Mouse (Mus musculus): ENCODE results near the gene Pinlyp. TPM values are rescaled to one million over a fixed set of nuclear protein-coding genes. Genes with fewer than 3 reads are reported as not detected.

The Pinlyp gene
- polyA plus RNA-seq, 1 experiment from 2014 or later = 62.9 TPM

DNA sequence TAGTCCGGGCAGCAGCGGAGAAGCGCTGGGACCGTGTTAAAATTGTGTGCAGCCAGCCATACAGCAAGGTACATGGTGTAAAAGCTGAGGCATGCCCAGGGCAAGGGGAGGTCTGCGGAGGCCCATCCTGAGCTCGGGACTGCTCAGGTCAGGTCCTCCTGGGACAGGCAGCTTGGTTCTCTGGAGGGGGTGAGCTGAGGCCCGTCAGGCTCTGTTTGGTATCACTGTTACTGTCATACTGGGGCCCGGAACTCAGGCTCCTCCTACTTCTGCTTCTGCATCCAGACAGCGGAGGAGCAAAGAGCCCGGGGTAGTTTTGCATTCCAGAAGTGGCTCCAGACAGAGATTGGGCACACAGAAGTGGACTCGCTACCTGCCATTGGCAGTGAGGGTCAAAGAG is 19.7 kb upstream of the Pinlyp start:
- H3K36me3 ChIP-seq (ENCODE audit: control insufficient read depth, insufficient read depth, low read length) = peaks cover 3% of the 10 kb centered on the region

DNA sequence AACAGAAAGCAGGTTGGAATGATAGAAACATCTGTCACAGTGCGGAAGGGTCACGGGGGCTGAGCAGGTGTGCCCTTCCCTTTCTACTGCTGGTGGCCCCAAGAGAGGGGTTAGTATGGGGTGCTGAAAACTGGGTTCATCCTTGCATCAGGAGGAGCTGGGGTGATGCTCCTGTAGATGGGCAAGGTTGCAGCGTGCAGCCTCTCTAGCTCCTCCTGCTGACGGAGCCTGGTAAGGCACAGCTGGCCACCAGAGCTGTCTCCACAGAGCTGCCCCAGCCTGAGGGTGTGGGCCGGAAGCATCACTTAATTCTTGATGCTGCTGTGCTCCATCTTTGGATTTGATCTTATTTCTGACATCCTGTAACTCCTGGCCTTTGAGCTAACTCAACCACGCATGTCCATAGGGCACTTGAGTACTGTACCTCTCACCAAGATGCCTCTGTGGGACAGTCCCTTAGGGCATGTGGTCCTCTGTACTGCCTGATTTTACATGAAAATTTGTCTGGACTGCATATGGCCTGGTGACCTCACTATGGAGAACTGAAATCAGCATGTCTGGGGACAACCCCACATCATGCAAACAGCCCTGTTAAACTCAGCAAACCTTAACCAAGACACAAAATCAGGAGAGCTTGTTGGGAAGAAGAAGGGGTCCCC is 18.8 kb upstream of the Pinlyp start:
- Histone ChIP-seq H3K36me3 (ENCODE audit: control insufficient read depth, insufficient read depth, low read length) (peaks cover 3% of the 10 kb centered on the region), H3K9me3 (ENCODE audit: control insufficient read depth, low read length) (no peaks in the 10 kb centered on the region), H3K4me2 (replicated peaks; ENCODE audit: low read depth) (no peak overlapping the region), H3K4me1 (replicated peaks; ENCODE audit: control insufficient read depth, insufficient read depth) (no peaks in the 10 kb centered on the region), H3K4me3 (ENCODE audit: low read depth, low read length) (no peak overlapping the region), H3K27ac (replicated peaks) (no peak overlapping the region), H3K27me3 (ENCODE audit: control insufficient read depth, insufficient read depth, low read length) (no peaks in the 10 kb centered on the region), H3K9ac (ENCODE audit: low read length) (no peak overlapping the region)
- TF ChIP-seq EP300 (optimal IDR thresholded peaks at IDR 0.05) (no peak), CTCF (IDR thresholded peaks at IDR 0.05; ENCODE audit: low read depth) (peak; percentile 89)
- 68% methylated on average over 6 of the region's 6 CpGs for WGBS
- DNase-seq (ENCODE audit: low spot score) (peak; percentile 82), ATAC-seq (ENCODE audit: low FRiP score, low TSS enrichment) (peak; percentile 55)

More for the DNA sequence above, 19.7 kb upstream of the Pinlyp start:
- Histone ChIP-seq H3K9me3 (ENCODE audit: control insufficient read depth, low read length) (no peaks in the 10 kb centered on the region), H3K4me1 (replicated peaks; ENCODE audit: control insufficient read depth, insufficient read depth) (no peaks in the 10 kb centered on the region), H3K9ac (ENCODE audit: low read length) (no peak overlapping the region), H3K4me2 (replicated peaks; ENCODE audit: low read depth) (no peak overlapping the region), H3K27ac (replicated peaks) (no peak overlapping the region), H3K4me3 (ENCODE audit: low read depth, low read length) (no peak overlapping the region), H3K27me3 (ENCODE audit: control insufficient read depth, insufficient read depth, low read length) (no peaks in the 10 kb centered on the region)
- TF ChIP-seq EP300 (optimal IDR thresholded peaks at IDR 0.05) (no peak), CTCF (IDR thresholded peaks at IDR 0.05; ENCODE audit: low read depth) (no peak)
- no peak for DNase-seq (ENCODE audit: low spot score)
- ATAC-seq (ENCODE audit: low FRiP score, low TSS enrichment) = no peak
- 96% methylated on average over 11 of the region's 11 CpGs for WGBS

DNA sequence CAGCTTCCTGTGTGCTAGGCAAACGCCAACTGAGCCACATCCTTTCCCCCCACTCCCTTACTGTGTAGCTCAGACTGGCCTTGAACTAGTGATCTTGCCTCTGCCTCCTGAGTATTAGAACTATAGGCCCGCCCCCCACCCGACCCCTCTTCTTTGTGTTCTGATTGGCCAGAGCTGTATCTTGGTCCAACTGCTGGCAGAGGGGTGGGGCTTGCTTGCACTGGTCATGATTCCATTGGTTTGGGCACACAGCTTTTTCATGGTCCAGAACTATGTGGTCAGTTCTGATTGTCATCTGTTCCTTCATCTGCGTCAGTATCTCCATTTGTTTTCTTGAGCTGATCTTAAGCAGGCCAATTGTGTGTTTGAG is 17.9 kb upstream of the Pinlyp start:
- no peaks in the 10 kb centered on the region for H3K27me3 ChIP-seq (ENCODE audit: control insufficient read depth, insufficient read depth, low read length)
- H3K9ac ChIP-seq (ENCODE audit: low read length) = no peak overlapping the region
- DNase-seq (ENCODE audit: low spot score) = no peak
- no peak overlapping the region for H3K27ac ChIP-seq (replicated peaks)
- H3K4me3 ChIP-seq (ENCODE audit: low read depth, low read length) = no peak overlapping the region
- H3K4me1 ChIP-seq (replicated peaks; ENCODE audit: control insufficient read depth, insufficient read depth) = no peaks in the 10 kb centered on the region
- peaks cover 3% of the 10 kb centered on the region for H3K36me3 ChIP-seq (ENCODE audit: control insufficient read depth, insufficient read depth, low read length)
- 78% methylated on average over 4 of the region's 4 CpGs for WGBS
- ATAC-seq (ENCODE audit: low FRiP score, low TSS enrichment) = no peak
- no peaks in the 10 kb centered on the region for H3K9me3 ChIP-seq (ENCODE audit: control insufficient read depth, low read length)
- TF ChIP-seq EP300 (optimal IDR thresholded peaks at IDR 0.05) (no peak), CTCF (IDR thresholded peaks at IDR 0.05; ENCODE audit: low read depth) (no peak)
- H3K4me2 ChIP-seq (replicated peaks; ENCODE audit: low read depth) = no peak overlapping the region

DNA sequence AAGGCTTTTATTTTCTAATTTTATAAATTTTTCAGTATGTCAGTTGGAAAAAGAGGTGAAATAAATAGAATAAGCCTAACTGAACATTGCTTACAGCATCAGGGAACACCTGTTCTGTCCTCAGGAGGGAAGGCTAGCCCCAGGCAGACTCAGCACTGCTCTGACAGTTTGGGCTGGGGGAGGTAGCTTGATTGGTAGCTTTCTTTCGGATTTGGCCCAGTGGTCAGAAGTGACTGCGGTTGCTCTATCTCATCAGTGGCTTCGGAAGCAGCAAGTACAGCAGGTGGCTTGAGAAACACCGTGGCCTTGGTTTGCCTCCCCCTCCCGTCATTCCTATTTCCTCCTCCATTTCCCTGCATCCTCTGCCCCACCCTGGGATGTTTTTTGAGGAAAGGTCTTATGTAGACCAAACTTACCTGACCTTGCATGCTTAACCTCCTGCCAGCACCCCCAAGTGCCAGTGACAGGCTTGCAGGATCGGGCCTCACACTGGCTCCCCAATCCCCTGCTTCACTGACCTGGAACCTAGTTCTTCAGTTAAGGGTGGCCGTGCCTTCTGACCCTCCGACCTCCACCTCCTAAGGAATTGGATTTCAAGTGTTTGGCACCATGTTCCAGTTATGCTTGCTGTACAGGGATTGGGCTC is 17.4 kb upstream of the Pinlyp start:
- Histone ChIP-seq H3K27ac (replicated peaks) (no peak overlapping the region), H3K27me3 (ENCODE audit: control insufficient read depth, insufficient read depth, low read length) (no peaks in the 10 kb centered on the region), H3K4me2 (replicated peaks; ENCODE audit: low read depth) (no peak overlapping the region), H3K9me3 (ENCODE audit: control insufficient read depth, low read length) (no peaks in the 10 kb centered on the region), H3K9ac (ENCODE audit: low read length) (no peak overlapping the region), H3K4me1 (replicated peaks; ENCODE audit: control insufficient read depth, insufficient read depth) (no peaks in the 10 kb centered on the region), H3K4me3 (ENCODE audit: low read depth, low read length) (no peak overlapping the region), H3K36me3 (ENCODE audit: control insufficient read depth, insufficient read depth, low read length) (peaks cover 3% of the 10 kb centered on the region)
- WGBS = 87% methylated on average over 8 of the region's 8 CpGs
- no peak for ATAC-seq (ENCODE audit: low FRiP score, low TSS enrichment)
- no peak for DNase-seq (ENCODE audit: low spot score)
- TF ChIP-seq EP300 (optimal IDR thresholded peaks at IDR 0.05) = no peak
- TF ChIP-seq CTCF (IDR thresholded peaks at IDR 0.05; ENCODE audit: low read depth) = no peak

DNA sequence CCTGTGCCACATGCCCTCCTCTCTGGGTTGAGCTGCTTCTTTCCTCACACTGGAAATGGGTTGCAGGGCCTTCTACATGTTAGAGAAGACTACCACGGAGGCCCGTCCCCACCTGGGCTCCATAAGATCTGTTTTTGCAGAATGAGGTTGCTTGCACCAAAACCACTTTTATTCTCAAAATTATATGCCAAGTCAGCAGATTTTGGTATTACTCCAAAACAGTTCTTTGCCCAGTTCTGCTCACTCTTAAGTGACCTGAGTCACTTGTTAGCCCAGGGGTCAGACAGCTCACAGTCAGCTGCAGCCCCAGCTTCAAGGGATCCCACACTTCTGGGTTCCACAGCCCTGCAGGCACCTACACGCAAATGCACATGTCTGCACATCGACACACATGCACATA is 15.5 kb upstream of the Pinlyp start:
- H3K27ac ChIP-seq (replicated peaks) = peak overlapping the region; percentile 58
- H3K4me3 ChIP-seq (ENCODE audit: low read depth, low read length) = no peak overlapping the region
- H3K4me2 ChIP-seq (replicated peaks; ENCODE audit: low read depth) = no peak overlapping the region
- DNase-seq (ENCODE audit: low spot score) (no peak), ATAC-seq (ENCODE audit: low FRiP score, low TSS enrichment) (no peak)
- peaks cover 2% of the 10 kb centered on the region; the same call in 1 of the 2 replicates for H3K36me3 ChIP-seq (ENCODE audit: control insufficient read depth, insufficient read depth, low read length)
- no peaks in the 10 kb centered on the region for H3K27me3 ChIP-seq (ENCODE audit: control insufficient read depth, insufficient read depth, low read length)
- H3K9me3 ChIP-seq (ENCODE audit: control insufficient read depth, low read length) = no peaks in the 10 kb centered on the region
- 81% methylated on average over 4 of the region's 4 CpGs for WGBS
- H3K9ac ChIP-seq (ENCODE audit: low read length) = no peak overlapping the region
- H3K4me1 ChIP-seq (replicated peaks; ENCODE audit: control insufficient read depth, insufficient read depth) = no peaks in the 10 kb centered on the region
- TF ChIP-seq EP300 (optimal IDR thresholded peaks at IDR 0.05) (no peak), CTCF (IDR thresholded peaks at IDR 0.05; ENCODE audit: low read depth) (no peak)

DNA sequence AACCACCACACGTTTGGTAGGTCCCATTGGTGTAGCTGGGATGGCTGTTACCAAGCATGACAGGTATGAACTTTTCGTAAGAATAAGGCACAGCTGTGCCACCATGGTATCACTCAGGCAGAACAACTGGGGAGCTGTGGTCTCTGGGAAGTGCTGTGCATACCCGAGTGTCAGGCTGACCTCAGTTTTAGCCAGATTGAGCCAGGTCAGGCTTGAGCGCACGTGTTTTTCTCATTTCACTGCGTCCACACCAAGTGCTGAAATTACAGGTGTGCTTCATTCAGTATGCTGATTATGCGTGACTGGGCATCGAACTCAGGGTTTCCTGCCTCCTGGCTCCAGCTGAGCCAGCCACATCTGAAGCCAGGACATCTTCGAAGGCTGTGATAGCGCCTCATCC is 9.9 kb upstream of the Pinlyp start:
- H3K36me3 ChIP-seq (ENCODE audit: control insufficient read depth, insufficient read depth, low read length) = peaks cover 7% of the 10 kb centered on the region
- DNase-seq (ENCODE audit: low spot score) (no peak), ATAC-seq (ENCODE audit: low FRiP score, low TSS enrichment) (no peak)
- no peak overlapping the region for H3K4me2 ChIP-seq (replicated peaks; ENCODE audit: low read depth)
- 93% methylated on average over 10 of the region's 10 CpGs for WGBS
- H3K9ac ChIP-seq (ENCODE audit: low read length) = no peak overlapping the region
- TF ChIP-seq EP300 (optimal IDR thresholded peaks at IDR 0.05) (no peak), CTCF (IDR thresholded peaks at IDR 0.05; ENCODE audit: low read depth) (no peak)
- no peaks in the 10 kb centered on the region for H3K27me3 ChIP-seq (ENCODE audit: control insufficient read depth, insufficient read depth, low read length)
- no peak overlapping the region for H3K4me3 ChIP-seq (ENCODE audit: low read depth, low read length)
- no peaks in the 10 kb centered on the region for H3K9me3 ChIP-seq (ENCODE audit: control insufficient read depth, low read length)
- no peaks in the 10 kb centered on the region for H3K4me1 ChIP-seq (replicated peaks; ENCODE audit: control insufficient read depth, insufficient read depth)
- H3K27ac ChIP-seq (replicated peaks) = no peak overlapping the region
